Mouse (Mus musculus) MEL-GATA-1-ER (cell line): ENCODE results near the gene Nipsnap1.

ENCODE experiments used
- DNase-seq: peaks from one replicate; pipeline ENCODE4 v3.0.0-alpha.2; 2012; ENCODE audit warnings: low read depth; ENCODE audit errors: extremely low read depth

The Nipsnap1 gene

DNA sequence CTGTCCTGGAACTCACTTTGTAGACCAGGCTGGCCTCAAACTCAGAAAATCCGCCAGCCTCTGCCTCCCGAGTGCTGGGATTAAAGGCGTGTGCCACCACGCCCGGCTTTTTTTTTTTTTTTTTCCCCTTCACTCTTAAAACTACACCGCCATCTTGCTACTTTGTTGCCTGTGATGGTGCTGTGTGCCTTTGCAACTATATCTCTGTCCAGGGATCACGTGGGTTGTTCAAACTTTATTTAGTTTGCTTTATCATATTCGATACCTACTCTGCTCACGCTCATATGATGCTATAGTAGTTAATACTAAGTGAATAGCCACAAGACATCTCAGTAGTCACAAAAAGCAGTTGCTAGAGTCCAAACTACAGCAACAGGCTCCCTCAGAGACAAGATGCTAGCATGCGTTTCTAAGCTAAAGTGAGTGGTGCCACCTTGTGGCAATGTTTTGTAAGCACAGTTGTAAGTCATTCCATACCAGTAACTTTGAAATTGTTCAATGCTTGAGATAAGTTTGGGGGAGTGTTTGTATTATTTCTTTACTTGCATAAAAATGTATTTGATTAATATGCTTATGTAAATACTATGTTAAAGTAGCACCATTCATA is 8.0 kb upstream of the Nipsnap1 start:
- DNase-seq: peak; percentile 55

GRCm38 (mm10) chr11:4874551-4874950 is 800 bp downstream of the Nipsnap1 start:
- no peak for DNase-seq

- DNase-seq: no peak
Measured at GRCm38 (mm10) chr11:4881087-4881486, 7.3 kb downstream of the Nipsnap1 start.

DNA sequence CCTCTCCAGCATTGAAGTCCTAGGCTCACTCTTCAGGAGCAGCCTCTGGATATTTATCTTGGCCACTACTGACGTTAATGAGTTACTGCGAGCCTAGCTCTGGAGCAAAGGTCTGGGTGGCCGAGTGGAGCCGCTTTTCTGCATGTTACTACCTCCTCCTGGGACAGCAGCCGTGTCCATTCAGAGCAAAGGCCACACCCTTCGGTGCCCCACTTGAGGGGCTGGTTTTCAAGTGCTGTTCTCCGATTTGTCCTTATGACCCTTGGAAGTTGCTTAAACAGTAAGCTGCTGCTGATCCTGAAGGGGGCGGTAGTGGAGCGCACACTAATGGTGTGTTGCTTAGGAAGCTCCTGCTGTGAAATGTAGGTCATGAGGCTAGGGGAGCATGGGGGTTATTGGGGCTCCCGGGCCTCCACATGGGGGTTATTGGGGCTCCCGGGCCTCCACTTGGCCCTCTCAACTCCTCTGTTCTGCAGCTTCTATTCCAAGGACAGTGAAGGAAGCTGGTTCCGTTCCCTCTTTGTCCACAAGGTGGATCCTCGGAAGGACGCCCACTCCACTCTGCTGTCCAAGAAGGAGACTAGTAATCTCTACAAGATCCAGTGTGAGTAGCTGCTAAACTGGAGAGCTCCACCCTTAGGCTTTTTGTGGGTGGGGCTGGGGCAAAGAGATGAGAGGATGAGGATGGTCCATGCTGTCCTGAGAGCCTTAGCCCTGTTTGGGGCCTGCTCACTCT is 9.3 kb downstream of the Nipsnap1 start:
- no peak for DNase-seq

- peak; percentile 27 for DNase-seq
Measured at GRCm38 (mm10) chr11:4885385-4885903, 11.7 kb downstream of the Nipsnap1 start.

- DNase-seq: no peak
Measured at GRCm38 (mm10) chr11:4886987-4887386, 13.2 kb downstream of the Nipsnap1 start.

- DNase-seq: peak; percentile 78
Measured at GRCm38 (mm10) chr11:4894848-4895816, 21.4 kb downstream of the Nipsnap1 start, which contains the start of gene Thoc5. Gene Thoc5 (plus strand): TSS chr11:4895320.

- peak; percentile 26 for DNase-seq
Measured at GRCm38 (mm10) chr11:4900437-4900836, 26.7 kb downstream of the Nipsnap1 start.

DNA sequence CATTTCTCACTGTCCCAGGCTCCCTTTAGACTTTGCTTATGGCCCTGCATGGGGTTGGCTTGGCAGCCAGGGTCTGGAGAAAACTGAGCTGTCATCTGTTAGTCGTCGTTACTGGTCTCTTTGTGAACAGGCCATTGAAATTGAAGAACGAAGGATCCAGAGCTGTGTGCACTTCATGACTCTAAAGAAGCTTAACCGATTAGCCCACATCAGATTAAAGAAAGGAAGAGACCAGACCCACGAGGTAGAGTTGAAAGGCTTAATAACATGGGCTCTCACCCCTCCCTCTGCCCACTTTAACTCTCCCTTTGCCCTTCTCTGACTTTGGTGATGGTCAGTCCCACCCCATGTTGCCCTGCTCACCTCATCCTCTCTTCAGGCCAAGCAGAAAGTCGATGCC is 28.2 kb downstream of the Nipsnap1 start:
- no peak for DNase-seq

DNA sequence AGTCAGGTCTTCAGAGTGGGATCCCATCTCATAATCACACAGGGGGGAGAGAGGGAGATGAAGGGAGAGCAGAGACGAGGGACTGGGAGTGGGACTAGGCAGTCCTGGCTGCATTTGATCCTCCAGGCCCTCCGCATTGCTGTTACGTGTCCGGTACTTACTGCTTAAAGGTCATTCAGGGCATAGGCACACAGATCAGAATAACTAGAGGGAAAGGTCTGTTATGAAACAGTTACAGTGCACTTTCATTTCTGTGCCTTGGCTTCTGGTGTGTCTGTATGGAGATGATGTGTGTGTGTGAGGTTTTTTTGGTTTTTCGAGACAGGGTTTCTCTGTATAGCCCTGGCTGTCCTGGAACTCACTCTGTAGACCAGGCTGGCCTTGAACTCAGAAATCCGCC is 32.5 kb downstream of the Nipsnap1 start:
- DNase-seq: no peak

- peak; percentile 33 for DNase-seq
Measured at GRCm38 (mm10) chr11:4916068-4916467, 42.3 kb downstream of the Nipsnap1 start.

DNA sequence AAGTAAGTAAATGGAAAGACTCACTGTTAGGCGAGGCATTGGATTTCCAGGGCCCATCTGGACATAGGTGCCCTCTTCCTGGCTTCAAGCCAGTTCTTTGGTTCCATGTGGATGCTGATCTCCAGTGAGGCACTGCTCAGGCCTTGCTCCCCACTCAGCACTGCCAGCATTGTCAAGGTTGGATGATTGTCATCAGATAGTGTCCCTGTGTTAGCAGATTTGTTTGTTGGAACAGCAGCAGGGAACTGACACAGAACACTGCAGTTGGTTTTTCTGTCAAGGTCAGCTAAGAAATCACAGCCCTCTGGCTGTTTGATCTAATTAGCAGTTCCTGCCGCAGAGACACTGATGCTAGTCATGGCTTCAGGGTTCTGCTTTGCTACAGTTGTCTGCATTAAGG is 47.5 kb downstream of the Nipsnap1 start:
- DNase-seq: no peak

DNA sequence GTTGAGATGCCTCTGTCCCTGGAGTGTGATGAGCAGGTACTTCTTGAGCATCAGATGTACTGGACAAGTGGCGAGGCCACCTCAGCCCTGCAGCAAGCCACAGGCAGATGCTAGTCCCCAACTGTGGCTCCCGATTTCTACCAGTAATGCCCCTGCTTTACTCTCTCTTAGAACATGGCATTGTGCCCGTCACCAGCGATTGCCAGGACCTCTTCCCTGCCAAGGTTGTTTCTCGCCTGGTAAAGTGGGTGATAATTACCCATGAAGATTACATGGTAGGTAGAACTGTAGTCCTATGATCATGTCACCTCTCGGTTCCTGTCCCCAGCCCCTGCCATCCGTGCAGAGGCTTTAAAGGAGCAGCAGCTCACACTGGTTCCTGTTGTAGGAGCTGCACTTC is 48.0 kb downstream of the Nipsnap1 start:
- no peak for DNase-seq

DNA sequence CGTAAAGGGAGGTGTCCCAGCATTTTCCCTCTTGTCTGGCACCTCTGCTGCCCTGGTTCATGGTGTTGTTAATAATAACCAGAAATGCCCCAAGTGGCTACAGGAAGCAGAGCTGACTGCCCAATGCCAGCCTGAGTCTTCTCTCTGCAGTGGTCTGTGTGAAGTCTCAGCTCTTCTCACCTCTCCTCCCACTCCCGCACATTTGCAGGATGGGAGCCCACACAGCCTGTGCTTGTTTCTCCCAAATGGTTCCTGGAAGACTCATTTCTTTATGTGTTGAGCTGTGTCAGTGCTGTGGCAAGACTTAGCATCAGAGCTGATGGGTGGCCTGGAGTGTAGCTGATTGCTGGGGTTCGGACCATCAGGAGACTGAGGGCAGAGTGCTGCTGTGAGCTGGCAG is 53.5 kb downstream of the Nipsnap1 start:
- no peak for DNase-seq

DNA sequence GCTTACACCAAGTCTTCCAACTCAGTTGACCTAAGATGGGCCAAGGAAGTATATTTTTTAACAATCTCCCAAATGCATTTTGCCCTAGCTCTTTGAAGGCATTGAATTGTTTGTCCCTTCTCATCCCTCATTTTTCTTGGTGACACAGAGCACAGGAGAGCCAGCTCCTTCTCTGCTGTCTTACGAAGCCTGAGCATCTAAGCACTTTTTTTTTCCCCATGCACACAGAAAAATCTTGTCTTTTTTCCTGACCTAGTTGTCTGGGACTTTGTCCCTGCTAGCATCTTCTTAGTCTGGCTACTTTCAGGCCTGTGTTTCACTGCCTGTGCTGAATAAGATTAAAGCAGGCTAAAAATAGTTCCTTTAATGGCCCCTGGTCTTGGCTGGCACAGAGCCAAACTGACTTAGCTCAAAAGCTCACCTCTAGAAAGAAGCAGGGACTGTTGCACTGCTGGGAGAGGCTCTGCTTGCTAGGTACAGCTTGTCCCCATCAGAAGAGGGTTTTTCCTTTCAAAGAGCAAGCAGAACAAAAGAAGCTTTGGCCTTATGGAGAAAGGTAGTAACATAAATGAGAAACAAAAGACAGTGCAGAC is 57.4 kb downstream of the Nipsnap1 start:
- DNase-seq: no peak

- no peak for DNase-seq
Measured at GRCm38 (mm10) chr11:4936243-4936642, 62.5 kb downstream of the Nipsnap1 start.
